Mouse (Mus musculus) intestine, postnatal 0 days (tissue): Measurements from ENCODE around the gene Nipa2. TPM values are rescaled to one million over a fixed set of nuclear protein-coding genes. Genes with fewer than 3 reads are reported as not detected.

Experiments
- ATAC-seq: fragments of 200-750 bp; cut with Nextera tagmentation; 2 replicates; pipeline ENCODE4 v1.8.0; 2017; ENCODE audit warnings: mild to moderate bottlenecking, moderate TSS enrichment, moderate library complexity
- H3K27ac ChIP-seq: fragments of 300-500 bp; sonication (generic); 2 replicates; pipeline ENCODE4 v1.5.1; 2014; ENCODE audit warnings: mild to moderate bottlenecking, low read depth, low read length, moderate library complexity
- H3K27me3 ChIP-seq: fragments of 300-500 bp; sonication (generic); replicated peaks from 2 replicates; pipeline ENCODE4 v1.6.1; 2014; ENCODE audit warnings: low read length, mixed read lengths; ENCODE audit not compliant: control insufficient read depth, insufficient read depth
- H3K36me3 ChIP-seq: fragments of 300-500 bp; sonication (generic); 2 replicates; pipeline ENCODE4 v1.6.1; 2014; ENCODE audit warnings: mild to moderate bottlenecking, moderate library complexity; ENCODE audit not compliant: control insufficient read depth, insufficient read depth
- H3K4me1 ChIP-seq: fragments of 300-500 bp; sonication (generic); replicated peaks from 2 replicates; pipeline ENCODE4 v1.6.1; 2014; ENCODE audit warnings: antibody characterized with exemption, low read length, mixed read lengths; ENCODE audit not compliant: control insufficient read depth, insufficient read depth
- H3K4me2 ChIP-seq: fragments of 300-500 bp; sonication (generic); replicated peaks from 2 replicates; pipeline ENCODE4 v1.6.1; 2014; ENCODE audit warnings: low read depth, mild to moderate bottlenecking, moderate library complexity
- H3K4me3 ChIP-seq: fragments of 300-500 bp; sonication (generic); 2 replicates; pipeline ENCODE4 v1.5.1; 2014; ENCODE audit warnings: low read depth, low read length
- H3K9ac ChIP-seq: fragments of 300-500 bp; sonication (generic); 2 replicates; pipeline ENCODE4 v1.6.1; 2014; ENCODE audit warnings: mild to moderate bottlenecking, low read depth, low read length
- H3K9me3 ChIP-seq: fragments of 300-500 bp; sonication (generic); 2 replicates; pipeline ENCODE4 v1.6.1; 2016; ENCODE audit warnings: mixed run types; ENCODE audit not compliant: control insufficient read depth
- CTCF ChIP-seq: sonication (generic); IDR thresholded peaks from 2 replicates; pipeline ENCODE4 v1.5.1; 2016; ENCODE audit warnings: low read depth, mild to moderate bottlenecking, control low read depth, antibody characterized with exemption, moderate library complexity
- whole genome bisulfite sequencing: fragments of 180-500 bp; shearing (Covaris S2); extraction: QIAGEN DNeasy Blood & Tissue Kit; methylation state at CpG from one replicate; pipeline ENCODE4 v1.1.7; 2014; 5-methylcytosine and 5-hydroxymethylcytosine counted together
- polyA plus RNA-seq: library from polyadenylated mRNA; unstranded; fragments of >200 nt; fragmentation: Nextera tagmentation; extraction: Ambion mirVana; gene quantifications from 2 replicates; pipeline ENCODE4 v1.2.1, GENCODE M21; 2015

Gene Nipa2
- polyA plus RNA-seq, 1 experiment from 2014 or later: 124 TPM

DNA sequence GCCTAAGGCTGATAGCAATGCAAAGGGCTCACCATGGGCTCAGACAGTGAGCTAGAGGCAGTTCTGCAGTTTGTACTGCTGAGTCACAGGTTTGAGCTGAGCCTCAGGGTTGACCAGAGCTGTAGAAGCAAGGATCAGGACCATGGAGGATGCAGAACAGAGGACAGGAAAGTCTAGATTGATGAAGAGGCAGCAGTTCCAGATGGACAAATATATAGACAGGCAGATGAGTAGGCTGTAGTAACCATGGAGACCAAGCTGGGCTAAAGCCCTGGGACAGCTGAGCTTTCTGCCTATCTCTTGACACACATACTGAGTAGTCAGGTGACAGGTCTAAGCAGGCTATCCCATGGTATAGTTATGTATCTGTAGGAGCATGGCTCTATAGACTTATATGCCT lies 71.5 kb downstream of the Nipa2 start:
- peaks cover 61% of the 10 kb centered on the region for H3K36me3 ChIP-seq
- H3K4me1 ChIP-seq: no peaks in the 10 kb centered on the region

DNA sequence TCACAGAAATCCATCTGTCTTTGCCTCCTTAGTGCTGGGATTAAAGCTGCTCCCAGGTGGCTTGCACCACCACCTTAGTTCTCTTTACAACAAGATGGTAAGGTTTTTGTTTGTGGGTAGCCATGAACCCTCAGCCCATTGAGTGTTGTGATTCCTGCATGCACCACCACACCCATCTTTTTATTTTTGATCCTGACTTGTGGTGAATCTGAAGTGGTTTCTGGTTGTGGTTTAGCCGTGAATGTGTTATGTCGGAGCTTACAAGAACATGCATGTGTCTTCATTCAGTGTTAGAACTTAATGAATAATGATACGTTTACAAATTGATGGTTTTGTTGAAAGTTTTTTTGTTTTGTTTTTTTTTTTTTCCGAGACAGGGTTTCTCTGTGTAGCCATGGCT lies 72.3 kb downstream of the Nipa2 start:
- no peak overlapping the region for H3K27ac ChIP-seq
- ATAC-seq: no peak
- TF ChIP-seq CTCF: no peak
- H3K9me3 ChIP-seq: no peaks in the 10 kb centered on the region
- H3K36me3 ChIP-seq: peaks cover 60% of the 10 kb centered on the region
- H3K9ac ChIP-seq: no peak overlapping the region
- H3K4me3 ChIP-seq: no peak overlapping the region
- H3K4me2 ChIP-seq: no peak overlapping the region
- no peaks in the 10 kb centered on the region for H3K27me3 ChIP-seq
- H3K4me1 ChIP-seq: no peaks in the 10 kb centered on the region
- WGBS: 89% methylated on average over 4 of the region's 4 CpGs

More for the DNA sequence above, 71.5 kb downstream of the Nipa2 start:
- Histone ChIP-seq H3K27me3 (no peaks in the 10 kb centered on the region), H3K9ac (no peak overlapping the region), H3K4me2 (no peak overlapping the region), H3K4me3 (no peak overlapping the region), H3K27ac (no peak overlapping the region), H3K9me3 (no peaks in the 10 kb centered on the region)
- no peak for ATAC-seq
- TF ChIP-seq CTCF: no peak

DNA sequence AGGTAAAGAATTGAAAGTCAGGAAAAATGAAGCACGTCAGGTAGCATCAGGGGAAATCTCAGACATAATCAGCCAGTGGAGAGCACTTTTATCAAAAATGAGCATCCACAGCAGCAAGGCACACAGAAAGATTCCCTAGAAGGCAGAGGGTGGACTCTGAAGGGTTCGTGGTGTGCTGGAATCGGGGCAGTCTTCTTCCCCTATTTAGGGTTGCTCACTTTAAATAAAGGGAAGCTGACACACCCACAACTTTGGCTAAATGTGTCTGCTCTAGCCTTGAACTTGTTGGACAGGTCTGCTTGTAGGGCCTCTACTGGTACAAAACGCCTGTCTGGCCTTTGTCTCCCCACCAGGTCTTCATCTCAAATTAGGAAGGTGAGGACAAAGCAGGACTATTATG lies 73.7 kb downstream of the Nipa2 start:
- peaks cover 59% of the 10 kb centered on the region for H3K36me3 ChIP-seq
- H3K27ac ChIP-seq: no peak overlapping the region
- H3K4me2 ChIP-seq: no peak overlapping the region
- no peaks in the 10 kb centered on the region for H3K27me3 ChIP-seq
- H3K9ac ChIP-seq: no peak overlapping the region
- TF ChIP-seq CTCF: no peak
- no peak overlapping the region for H3K4me3 ChIP-seq
- no peaks in the 10 kb centered on the region for H3K9me3 ChIP-seq
- H3K4me1 ChIP-seq: no peaks in the 10 kb centered on the region
- ATAC-seq: no peak
- WGBS: 87% methylated on average over 4 of the region's 4 CpGs

Other genes starting within 250 kb of the Nipa2 start
- gene Siglech, start 194.3 kb downstream of the Nipa2 start, polyA plus RNA-seq: 1.4 and 1.8 TPM in 2 replicates
- 6.9 and 7.9 TPM in 2 replicates for gene Tubgcp5, start 168.3 kb downstream of the Nipa2 start, polyA plus RNA-seq
- 49.0 and 54.2 TPM in 2 replicates for gene Cyfip1, start 120.7 kb downstream of the Nipa2 start, polyA plus RNA-seq
- gene Nipa1, start 57.5 kb upstream of the Nipa2 start, polyA plus RNA-seq: 3.7 and 4.0 TPM in 2 replicates
- 12.3 and 14.5 TPM in 2 replicates for gene Herc2, start 87.7 kb upstream of the Nipa2 start, polyA plus RNA-seq